Mouse (Mus musculus) liver, embryonic 11.5 days (tissue): ENCODE measurements at regions not wholly inside any gene's neighbourhood (a gene's known extent, or its start where the extent isn't known, plus 50 kb on each side); places are given as distances from the start of the nearest gene placed in this dataset.

ENCODE experiments used
- ATAC-seq: fragments of 200-750 bp; cut with Nextera tagmentation; replicated peaks from 2 replicates; pipeline ENCODE4 v1.8.0; 2017; ENCODE audit warnings: moderate number of reproducible peaks, mild to moderate bottlenecking, moderate TSS enrichment, moderate library complexity; ENCODE audit not compliant: low FRiP score
- DNase-seq: peaks from one replicate; pipeline ENCODE4 v3.0.0-alpha.2; 2017; ENCODE audit warnings: low spot score
- H3K27ac ChIP-seq: fragments of 300-500 bp; sonication (generic); 2 replicates; pipeline ENCODE4 v1.5.1; 2014; ENCODE audit warnings: mild to moderate bottlenecking, low read depth, low read length, control low read depth
- H3K27me3 ChIP-seq: fragments of 300-500 bp; sonication (generic); replicated peaks from 2 replicates; pipeline ENCODE4 v1.6.1; 2014; ENCODE audit warnings: low read length, mixed read lengths; ENCODE audit not compliant: control insufficient read depth, insufficient read depth
- H3K36me3 ChIP-seq: fragments of 300-500 bp; sonication (generic); 2 replicates; pipeline ENCODE4 v1.6.1; 2014; ENCODE audit warnings: mild to moderate bottlenecking, low read length, moderate library complexity, mixed read lengths; ENCODE audit not compliant: control insufficient read depth, insufficient read depth
- H3K4me1 ChIP-seq: fragments of 300-500 bp; sonication (generic); replicated peaks from 2 replicates; pipeline ENCODE4 v1.6.1; 2014; ENCODE audit warnings: low read length, mixed read lengths; ENCODE audit not compliant: control insufficient read depth, insufficient read depth
- H3K4me2 ChIP-seq: fragments of 300-500 bp; sonication (generic); 2 replicates; pipeline ENCODE4 v1.6.1; 2014; ENCODE audit warnings: mild to moderate bottlenecking, control low read depth, moderate library complexity
- H3K4me3 ChIP-seq: fragments of 300-500 bp; sonication (generic); 2 replicates; pipeline ENCODE4 v1.5.1; 2014; ENCODE audit warnings: low read depth, low read length, control low read depth
- H3K9ac ChIP-seq: fragments of 300-500 bp; sonication (generic); 2 replicates; pipeline ENCODE4 v1.6.1; 2014; ENCODE audit warnings: low read depth, low read length, control low read depth
- H3K9me3 ChIP-seq: fragments of 300-500 bp; sonication (generic); 2 replicates; pipeline ENCODE4 v1.6.1; 2016; ENCODE audit warnings: low read length, inconsistent platforms, mixed read lengths; ENCODE audit not compliant: control insufficient read depth
- WGBS: fragments of 180-500 bp; shearing (Covaris S2); extraction: QIAGEN DNeasy Blood & Tissue Kit; methylation state at CpG from one replicate; pipeline ENCODE4 v1.1.7; 2014; 5-methylcytosine and 5-hydroxymethylcytosine counted together

GRCm38 (mm10) chr7:83329809-83330412, 254.8 kb upstream of the Tmc3 start:
- no peak overlapping the region for H3K27ac ChIP-seq
- H3K4me3 ChIP-seq = no peak overlapping the region
- no peaks in the 10 kb centered on the region for H3K4me1 ChIP-seq
- no peaks in the 10 kb centered on the region for H3K9me3 ChIP-seq
- H3K36me3 ChIP-seq = no peaks in the 10 kb centered on the region
- WGBS = 77% methylated on average over 5 of the region's 5 CpGs
- ATAC-seq (no peak), DNase-seq (no peak)
- no peaks in the 10 kb centered on the region for H3K27me3 ChIP-seq
- H3K9ac ChIP-seq = no peak overlapping the region
- no peak overlapping the region for H3K4me2 ChIP-seq

GRCm38 (mm10) chr7:83347103-83347754, 237.5 kb upstream of the Tmc3 start:
- H3K27ac ChIP-seq = no peak overlapping the region
- H3K4me3 ChIP-seq = no peak overlapping the region
- H3K27me3 ChIP-seq = no peaks in the 10 kb centered on the region
- no peaks in the 10 kb centered on the region for H3K36me3 ChIP-seq
- H3K9me3 ChIP-seq = no peaks in the 10 kb centered on the region
- no peaks in the 10 kb centered on the region for H3K4me1 ChIP-seq
- DNase-seq (no peak), ATAC-seq (no peak)
- H3K9ac ChIP-seq = no peak overlapping the region
- 54% methylated on average over 5 of the region's 5 CpGs for WGBS
- no peak overlapping the region for H3K4me2 ChIP-seq

GRCm38 (mm10) chr7:83369191-83369590, 215.5 kb upstream of the Tmc3 start:
- Histone ChIP-seq H3K4me1 (no peaks in the 10 kb centered on the region), H3K27ac (no peak overlapping the region), H3K27me3 (no peaks in the 10 kb centered on the region), H3K4me2 (no peak overlapping the region), H3K4me3 (no peak overlapping the region), H3K36me3 (no peaks in the 10 kb centered on the region), H3K9ac (no peak overlapping the region), H3K9me3 (no peaks in the 10 kb centered on the region)
- WGBS = 82% methylated on average over 3 of the region's 3 CpGs
- ATAC-seq (no peak), DNase-seq (no peak)

- no peak overlapping the region for H3K4me2 ChIP-seq
- no peaks in the 10 kb centered on the region for H3K36me3 ChIP-seq
- H3K9ac ChIP-seq = no peak overlapping the region
- no peak for DNase-seq
- no peak overlapping the region for H3K4me3 ChIP-seq
- H3K27me3 ChIP-seq = no peaks in the 10 kb centered on the region
- no peaks in the 10 kb centered on the region for H3K9me3 ChIP-seq
- no peak for ATAC-seq
- no peak overlapping the region for H3K27ac ChIP-seq
- H3K4me1 ChIP-seq = no peaks in the 10 kb centered on the region
- WGBS = 86% methylated on average over 6 of the region's 6 CpGs
Observed at GRCm38 (mm10) chr7:83369605-83370004, 215.1 kb upstream of the Tmc3 start.

GRCm38 (mm10) chr7:83376826-83377225, 207.9 kb upstream of the Tmc3 start:
- no peak for DNase-seq
- no peak overlapping the region for H3K4me2 ChIP-seq
- H3K9ac ChIP-seq = no peak overlapping the region
- H3K36me3 ChIP-seq = no peaks in the 10 kb centered on the region
- H3K27ac ChIP-seq = no peak overlapping the region
- H3K4me3 ChIP-seq = no peak overlapping the region
- H3K27me3 ChIP-seq = no peaks in the 10 kb centered on the region
- H3K4me1 ChIP-seq = no peaks in the 10 kb centered on the region
- no peak for ATAC-seq
- no peaks in the 10 kb centered on the region for H3K9me3 ChIP-seq
- 81% methylated on average over 1 of the region's 1 CpGs for WGBS

- H3K4me3 ChIP-seq = no peak overlapping the region
- no peak for DNase-seq
- H3K4me2 ChIP-seq = no peak overlapping the region
- H3K27me3 ChIP-seq = no peaks in the 10 kb centered on the region
- H3K27ac ChIP-seq = no peak overlapping the region
- H3K36me3 ChIP-seq = no peaks in the 10 kb centered on the region
- 73% methylated on average over 7 of the region's 7 CpGs for WGBS
- no peaks in the 10 kb centered on the region for H3K9me3 ChIP-seq
- no peak for ATAC-seq
- H3K4me1 ChIP-seq = no peaks in the 10 kb centered on the region
- H3K9ac ChIP-seq = no peak overlapping the region
Observed at GRCm38 (mm10) chr7:83381381-83382181, 203.1 kb upstream of the Tmc3 start.

GRCm38 (mm10) chr7:83382803-83383363, 201.8 kb upstream of the Tmc3 start:
- DNase-seq (no peak), ATAC-seq (peak; percentile 23; the same call in 1 of the 2 replicates)
- Histone ChIP-seq H3K27me3 (no peaks in the 10 kb centered on the region), H3K4me1 (no peaks in the 10 kb centered on the region), H3K9me3 (no peaks in the 10 kb centered on the region), H3K4me2 (no peak overlapping the region), H3K4me3 (no peak overlapping the region), H3K27ac (no peak overlapping the region), H3K9ac (no peak overlapping the region), H3K36me3 (no peaks in the 10 kb centered on the region)
- 46% methylated on average over 8 of the region's 8 CpGs for WGBS

GRCm38 (mm10) chr7:83391388-83391787, 193.3 kb upstream of the Tmc3 start:
- WGBS = 70% methylated on average over 5 of the region's 5 CpGs
- ATAC-seq = no peak
- H3K9me3 ChIP-seq = no peaks in the 10 kb centered on the region
- no peak overlapping the region for H3K9ac ChIP-seq
- H3K36me3 ChIP-seq = no peaks in the 10 kb centered on the region
- no peaks in the 10 kb centered on the region for H3K4me1 ChIP-seq
- H3K4me3 ChIP-seq = no peak overlapping the region
- no peak for DNase-seq
- H3K27me3 ChIP-seq = no peaks in the 10 kb centered on the region
- H3K27ac ChIP-seq = no peak overlapping the region
- no peak overlapping the region for H3K4me2 ChIP-seq
